Mouse (Mus musculus) induced T-regulatory cell, adult 2 months (primary cell): ENCODE data around the gene Lonrf2.

ENCODE experiments used
- DNase-seq: peaks from one replicate; pipeline ENCODE4 v3.0.0-alpha.2; 2012; ENCODE audit warnings: low read depth

Lonrf2 gene

GRCm38 (mm10) chr1:38769920-38770319, 66.6 kb downstream of the Lonrf2 start:
- DNase-seq = peak; percentile 71

DNA sequence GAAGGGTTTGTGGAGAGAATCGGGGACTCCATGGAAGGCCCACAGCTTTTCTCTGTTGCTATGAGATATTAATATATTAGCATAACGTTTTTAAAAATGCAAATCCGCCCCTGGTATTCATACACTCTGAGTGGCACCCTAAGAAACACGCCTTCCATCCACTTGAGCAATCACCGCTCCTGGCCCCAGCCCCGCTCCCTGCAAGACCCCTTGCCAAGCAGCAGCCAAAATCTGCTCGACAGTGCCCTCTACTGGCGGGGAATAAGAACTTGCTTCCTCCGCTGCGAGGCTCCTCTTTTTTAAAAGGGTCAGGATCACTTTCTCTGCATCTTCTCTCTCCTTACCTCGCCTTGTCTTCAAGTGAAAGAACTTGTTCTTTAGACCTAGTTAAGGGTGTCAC, 68.7 kb downstream of the Lonrf2 start:
- peak; percentile 71 for DNase-seq

DNA sequence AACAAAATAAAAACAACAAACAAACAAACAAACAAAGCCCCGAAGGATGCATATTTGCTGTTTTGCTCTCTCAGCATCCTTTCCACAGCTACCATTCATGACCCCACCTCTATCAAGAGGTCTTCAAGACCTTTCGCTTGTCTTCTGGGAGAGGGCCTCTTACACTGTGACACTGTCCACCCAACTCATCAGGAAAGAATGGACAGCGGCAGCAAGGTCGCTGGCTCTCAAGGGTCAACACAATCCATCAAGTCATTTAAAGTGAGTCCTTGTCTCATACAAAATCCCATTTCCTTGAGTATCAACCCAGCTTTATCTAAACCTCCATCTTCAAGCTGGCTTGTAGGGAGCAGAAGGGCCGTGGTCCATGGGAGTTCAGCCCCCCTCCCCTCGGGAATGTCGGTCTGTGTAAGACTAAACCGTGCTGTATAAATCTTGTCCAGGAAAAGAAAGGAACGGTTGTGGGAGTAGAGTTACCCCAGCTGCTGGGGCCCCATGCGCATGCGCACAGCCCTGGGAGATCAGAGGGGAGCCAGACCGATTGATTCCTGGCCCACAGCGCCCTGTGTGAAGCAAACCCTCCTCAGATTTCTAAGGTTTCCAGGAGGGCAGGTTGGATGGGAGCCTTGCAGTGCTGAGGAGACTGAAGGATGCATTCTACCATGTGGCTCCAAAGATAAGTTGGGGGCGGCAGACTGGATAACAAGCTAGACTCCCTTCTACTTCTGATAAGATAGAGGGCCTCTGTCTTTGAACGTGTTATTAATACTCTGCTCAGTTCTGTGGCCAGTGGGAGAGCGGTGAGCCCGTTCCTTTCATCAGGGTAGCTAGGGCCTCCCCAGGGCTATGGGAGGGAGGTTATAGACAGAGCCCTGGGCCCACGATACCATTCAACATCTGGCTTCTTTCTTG, 69.6 kb downstream of the Lonrf2 start:
- no peak for DNase-seq

DNA sequence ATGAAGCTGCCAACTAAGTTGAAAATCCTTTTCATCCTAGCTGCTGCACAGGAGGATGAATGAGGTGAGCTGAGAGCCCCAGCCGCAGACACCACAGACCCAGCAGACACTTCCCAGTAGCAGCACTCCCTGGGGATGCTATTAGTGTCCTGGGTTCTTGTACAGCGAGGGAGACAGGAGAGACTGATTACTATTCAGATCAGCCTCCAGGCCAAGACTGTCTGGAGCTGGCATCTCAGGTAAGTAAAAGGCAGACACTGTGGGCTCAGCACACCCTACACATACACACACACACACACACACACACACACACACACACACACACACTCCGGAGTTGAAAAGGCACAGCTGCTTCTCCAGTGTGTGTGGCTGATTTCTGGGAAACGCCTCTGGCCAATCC, 70.3 kb downstream of the Lonrf2 start:
- no peak for DNase-seq

DNA sequence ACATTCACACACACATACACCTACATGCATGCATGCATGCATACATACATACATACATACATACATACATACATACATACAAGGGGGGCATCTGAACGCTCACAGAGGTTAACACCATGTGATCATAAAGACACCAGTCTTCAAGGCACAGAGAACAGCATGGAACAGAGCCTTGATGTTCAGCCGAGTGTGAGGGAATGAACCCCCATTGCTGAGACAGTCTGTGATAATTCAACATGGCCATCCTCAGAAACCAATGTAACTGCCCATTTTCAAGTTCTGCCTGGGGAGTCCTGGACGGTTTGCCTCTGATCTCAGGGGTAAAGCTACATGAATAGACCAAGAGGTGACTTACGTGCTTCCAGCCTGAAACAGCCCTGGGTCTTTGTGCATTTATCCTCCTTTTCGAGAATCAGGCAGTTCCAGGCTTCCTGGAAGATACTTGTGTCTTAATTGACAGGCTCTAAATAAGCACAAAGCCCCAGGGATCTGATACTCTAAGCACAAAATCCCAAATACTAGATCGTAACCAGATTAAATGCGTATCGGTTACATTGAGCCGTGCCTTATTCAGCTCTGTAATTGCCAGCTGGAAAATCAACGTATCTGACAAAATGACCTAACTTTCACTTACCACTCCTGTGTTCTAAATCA, 72.4 kb downstream of the Lonrf2 start:
- DNase-seq = no peak

GRCm38 (mm10) chr1:38760424-38760823, 76.1 kb downstream of the Lonrf2 start:
- DNase-seq = no peak

- DNase-seq = no peak
Observed at GRCm38 (mm10) chr1:38757791-38758403, 78.6 kb downstream of the Lonrf2 start.

DNA sequence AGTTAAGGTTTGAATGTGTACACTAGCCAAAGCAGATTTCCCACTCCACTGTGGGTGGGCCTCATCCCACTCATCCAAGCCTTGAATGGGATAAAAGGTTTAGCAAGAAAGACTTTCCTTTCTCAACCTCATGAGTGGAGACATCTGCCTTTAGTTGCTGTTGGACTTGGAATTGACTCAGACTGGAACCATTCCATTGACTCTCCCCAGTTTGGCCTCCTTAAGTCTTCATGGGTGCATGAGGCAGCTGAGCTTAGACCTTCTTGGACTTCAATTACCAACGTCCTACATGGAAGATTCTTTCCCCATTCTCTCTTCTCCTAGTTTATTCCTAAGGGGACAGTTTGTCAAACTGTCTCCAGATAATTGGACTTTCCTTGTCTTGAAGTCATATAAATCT, 92.6 kb downstream of the Lonrf2 start:
- no peak for DNase-seq
